Mouse (Mus musculus) right cerebral cortex, postnatal 10 days (tissue): Measurements from ENCODE around the gene Lmln.
A peak's percentile ranks its signal among the peaks of the same experiment; 100 is the strongest.
"Not testable (repeated sequence)": the region's sequence is repeated elsewhere in the genome, so short reads cannot be mapped to it uniquely, and the experiment has no call there.

Source experiments
- DNase-seq, 2 experiments: peaks; one replicate each; pipeline ENCODE4 v3.0.0; 2021; ENCODE audit warnings: low spot score in 2 of 2

Lmln gene

DNA sequence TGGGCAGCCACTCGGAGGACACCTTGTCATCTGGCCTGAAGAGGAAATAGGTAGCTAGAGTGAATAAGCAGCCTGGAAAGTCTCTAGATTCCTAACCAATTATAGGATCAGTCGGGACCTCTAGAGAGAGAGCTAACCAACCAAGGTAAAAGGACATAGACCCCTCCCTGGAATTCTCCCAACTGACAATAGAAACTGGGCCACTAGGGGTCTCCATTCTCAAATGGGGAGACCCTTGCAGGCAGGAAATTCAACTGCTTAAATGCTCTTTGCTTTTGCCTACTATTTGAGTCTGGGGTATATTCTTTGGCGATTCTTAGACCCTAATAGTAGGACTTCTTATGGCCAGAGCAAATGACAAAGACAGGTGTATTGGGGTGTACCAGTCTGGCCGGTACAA, 72.8 kb downstream of the Lmln start:
- no peak for DNase-seq

DNA sequence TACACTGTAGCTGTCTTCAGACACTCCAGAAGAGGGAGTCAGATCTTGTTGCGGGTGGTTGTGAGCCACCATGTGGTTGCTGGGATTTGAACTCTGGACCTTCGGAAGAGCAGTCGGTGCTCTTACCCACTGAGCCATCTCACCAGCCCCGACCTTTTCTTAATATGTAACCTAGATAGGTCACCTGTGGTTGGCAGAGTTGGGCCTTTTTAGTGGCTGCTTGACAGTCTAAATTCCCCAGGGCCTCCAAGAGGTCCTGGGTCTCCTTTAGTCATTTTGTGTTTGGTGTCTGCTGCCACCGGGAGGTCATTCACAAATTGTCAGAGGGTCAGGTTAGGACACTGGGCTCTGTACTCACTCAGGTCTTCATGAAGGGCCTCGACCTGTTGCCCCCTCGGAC, 76.7 kb downstream of the Lmln start:
- not testable (repeated sequence) for DNase-seq

GRCm38 (mm10) chr16:33141758-33142280, 79.5 kb downstream of the Lmln start:
- no peak for DNase-seq

DNA sequence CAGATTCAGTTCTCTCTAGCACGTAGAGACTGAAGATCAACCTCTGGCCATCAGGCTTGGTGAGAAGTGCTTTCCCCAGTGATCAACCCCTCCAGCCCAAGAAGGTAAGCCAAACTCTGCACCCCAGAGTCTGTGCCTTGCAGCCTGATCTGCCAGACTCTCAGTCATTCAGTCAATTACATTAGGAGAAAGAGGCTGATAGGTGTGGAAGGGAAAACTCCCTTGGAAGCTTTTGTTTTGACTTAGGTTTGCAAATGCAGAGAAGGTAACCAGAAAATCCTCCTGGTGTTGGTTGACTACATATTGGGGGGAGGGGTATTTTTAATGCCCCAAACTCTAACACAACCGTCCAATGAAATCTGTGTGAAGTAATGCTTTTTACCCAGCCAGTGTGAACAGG, 81.1 kb downstream of the Lmln start:
- DNase-seq: no peak

DNA sequence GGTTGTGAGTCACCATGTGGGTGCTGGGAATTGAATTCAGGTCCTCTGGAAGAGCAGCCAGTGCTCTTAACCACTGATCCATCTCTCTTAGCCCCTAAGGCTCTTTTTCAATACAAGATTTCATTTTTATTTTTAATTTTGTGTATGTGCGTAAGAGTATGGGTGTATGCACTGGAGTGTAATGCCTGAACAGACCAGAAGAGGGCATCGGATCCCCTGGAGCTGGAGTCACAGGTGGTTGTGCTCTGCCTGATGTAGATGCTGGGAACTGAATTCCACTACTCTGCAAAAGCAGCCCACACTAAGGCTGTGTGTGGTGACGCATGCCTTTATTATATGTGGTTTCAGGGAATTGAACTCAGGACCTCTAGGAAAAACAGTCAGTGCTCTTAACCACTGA, 83.9 kb downstream of the Lmln start:
- DNase-seq: no peak

GRCm38 (mm10) chr16:33148135-33148534, 85.8 kb downstream of the Lmln start:
- no peak for DNase-seq

DNA sequence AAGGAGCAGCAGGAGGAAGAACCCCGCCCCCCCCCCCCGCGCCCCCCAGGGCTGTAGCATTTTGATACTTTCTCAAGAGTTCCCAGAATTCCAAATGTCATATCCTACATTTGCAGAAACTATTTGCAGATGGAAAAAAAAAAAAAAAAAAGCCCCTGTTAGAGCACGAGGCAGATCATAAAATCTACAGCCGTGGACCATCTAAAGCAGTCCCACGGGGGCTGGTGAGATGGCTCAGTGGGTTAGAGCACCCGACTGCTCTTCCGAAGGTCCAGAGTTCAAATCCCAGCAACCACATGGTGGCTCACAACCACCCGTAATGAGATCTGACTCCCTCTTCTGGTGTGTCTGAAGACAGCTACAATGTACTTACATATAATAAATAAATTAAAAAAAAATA, 88.6 kb downstream of the Lmln start:
- DNase-seq: not testable (repeated sequence)

GRCm38 (mm10) chr16:33151558-33151957, 89.2 kb downstream of the Lmln start:
- DNase-seq: peak; percentile 75 to 90

DNA sequence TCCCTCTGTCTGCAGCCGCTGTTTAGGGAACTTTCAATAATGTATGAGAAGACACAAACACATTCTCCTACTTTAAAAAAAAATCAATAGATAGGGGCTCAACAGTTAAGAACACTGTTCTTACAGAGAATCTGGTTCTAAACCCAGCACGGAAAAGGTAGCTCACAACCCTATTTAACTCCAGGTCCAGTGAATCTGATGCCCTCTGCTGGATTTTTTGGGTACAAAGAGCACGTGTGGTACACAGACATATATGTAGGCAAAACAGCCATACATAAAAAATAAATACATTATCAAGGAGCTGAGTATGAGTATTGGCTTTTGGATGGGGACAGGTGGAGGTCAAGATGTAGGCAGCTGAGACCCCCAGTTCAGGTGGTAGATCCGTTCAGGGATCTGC, 92.7 kb downstream of the Lmln start:
- no peak for DNase-seq

GRCm38 (mm10) chr16:33158006-33158405, 95.7 kb downstream of the Lmln start:
- peak in 1 of 2 experiments; percentile 40 for DNase-seq

DNA sequence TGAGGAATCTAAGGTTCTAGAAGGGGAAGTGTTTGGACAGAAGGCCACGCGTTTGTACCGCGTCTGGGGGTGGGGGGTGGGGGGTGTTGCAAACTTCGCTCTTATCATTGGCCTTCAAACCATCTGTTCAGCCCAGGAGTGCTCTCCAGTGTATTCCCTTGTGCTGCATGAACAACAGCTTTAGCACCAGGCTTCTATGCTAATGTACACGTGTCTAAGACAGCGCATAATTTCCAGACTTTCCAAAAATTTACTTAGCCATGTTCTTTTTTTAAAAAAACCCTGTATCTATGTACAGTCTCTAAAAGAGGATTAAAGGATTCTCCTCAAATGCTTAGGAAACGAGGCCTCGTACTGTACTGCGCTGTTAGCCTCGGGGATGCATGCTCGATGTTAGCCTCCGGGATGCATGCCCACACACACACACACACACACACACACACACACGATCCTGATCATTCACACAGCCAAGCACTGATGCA, 96.3 kb downstream of the Lmln start:
- DNase-seq: peak; percentile 64 to 75

DNA sequence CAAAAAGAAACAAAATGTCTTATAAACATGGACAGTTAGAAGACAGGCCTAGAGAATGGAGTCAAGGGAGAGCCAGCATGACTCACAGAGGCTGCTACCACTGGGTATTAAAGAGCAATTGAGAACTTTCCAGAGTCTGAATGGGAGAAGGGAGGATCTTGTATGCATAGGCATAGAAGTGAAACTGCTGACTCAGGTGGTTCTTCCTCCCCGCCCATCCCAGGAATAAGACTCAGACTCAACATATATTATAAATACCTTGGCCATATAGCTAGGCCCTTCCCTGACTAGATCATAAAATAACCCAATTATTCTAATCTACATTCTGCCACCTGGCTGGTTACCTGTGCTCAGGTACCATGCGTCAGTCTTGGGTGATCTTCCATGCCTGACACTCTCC, 97.0 kb downstream of the Lmln start:
- DNase-seq: no peak

- no peak for DNase-seq
These were observed 101.2 kb downstream of the Lmln start for GRCm38 (mm10) chr16:33163330-33164090.

GRCm38 (mm10) chr16:33166284-33166683, 104.0 kb downstream of the Lmln start:
- DNase-seq: not testable (repeated sequence)

GRCm38 (mm10) chr16:33167537-33167936, 105.2 kb downstream of the Lmln start:
- DNase-seq: no peak

DNA sequence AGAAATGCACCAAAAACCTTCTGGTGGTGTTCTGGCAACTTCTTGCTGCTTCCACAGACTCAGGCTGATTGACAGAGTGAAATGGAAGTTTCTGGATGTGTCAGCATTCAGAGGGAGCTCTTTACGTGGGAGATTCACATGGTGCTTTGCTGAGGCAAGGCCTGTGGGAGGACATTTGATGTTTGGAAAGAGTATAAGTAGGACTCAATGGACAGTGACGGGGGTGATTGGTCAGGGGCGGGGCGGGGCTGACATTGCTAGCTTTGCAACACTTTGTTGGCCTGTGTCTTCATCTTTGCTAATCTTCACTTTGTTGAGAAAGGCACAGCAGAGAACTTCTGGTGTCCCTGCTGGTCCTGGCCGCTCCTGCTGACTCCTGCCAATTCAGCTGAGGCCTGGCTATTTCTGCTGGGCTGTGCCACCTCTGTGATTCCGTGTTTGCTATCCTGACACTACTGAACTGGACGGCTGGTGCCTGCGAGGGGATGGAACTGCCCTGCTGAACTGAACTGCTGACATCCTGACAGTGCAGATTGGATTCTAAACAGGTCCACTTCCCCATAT, 107.2 kb downstream of the Lmln start:
- DNase-seq: no peak

- no peak for DNase-seq
These were observed 108.6 kb downstream of the Lmln start for GRCm38 (mm10) chr16:33170716-33171587.

GRCm38 (mm10) chr16:33171800-33172199, 109.5 kb downstream of the Lmln start:
- no peak for DNase-seq

DNA sequence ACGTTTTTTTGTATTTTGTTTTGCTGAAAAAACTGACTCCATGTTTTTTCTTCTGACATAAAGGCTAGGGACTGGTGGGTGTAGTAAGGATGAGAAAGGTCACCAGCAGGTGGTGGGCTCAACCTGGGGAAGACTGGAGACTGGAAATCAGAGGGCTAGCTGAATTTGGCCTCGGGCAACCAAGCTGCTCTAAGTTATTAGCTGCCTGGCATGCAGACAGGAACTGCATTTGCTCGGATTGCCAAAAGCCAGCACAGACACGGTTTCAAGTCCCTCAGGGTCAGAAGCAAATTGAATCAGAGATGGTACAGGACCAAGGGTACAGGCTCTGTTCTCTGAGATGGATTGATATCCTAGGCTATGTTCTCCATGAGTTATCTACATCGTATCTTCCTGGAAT, 110.8 kb downstream of the Lmln start:
- no peak for DNase-seq

DNA sequence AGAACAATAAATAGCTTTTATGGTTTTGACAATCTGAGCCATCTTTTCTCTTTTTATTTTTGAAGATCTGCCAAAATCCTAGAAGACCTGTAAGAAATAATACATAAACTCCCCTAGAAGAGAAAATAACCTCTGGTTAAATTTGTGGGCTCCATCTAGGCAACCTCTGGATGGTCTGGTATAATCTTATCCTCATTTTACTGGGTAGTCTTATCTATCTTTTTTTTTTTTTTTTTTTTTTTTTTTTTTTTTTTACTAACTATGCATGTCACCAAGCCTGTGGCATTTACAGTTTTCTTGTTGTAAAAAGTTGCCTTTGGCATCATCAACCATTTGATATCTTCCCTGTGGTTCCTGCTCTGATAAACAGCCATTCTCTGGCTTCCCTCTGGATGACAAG, 112.4 kb downstream of the Lmln start:
- no peak for DNase-seq

DNA sequence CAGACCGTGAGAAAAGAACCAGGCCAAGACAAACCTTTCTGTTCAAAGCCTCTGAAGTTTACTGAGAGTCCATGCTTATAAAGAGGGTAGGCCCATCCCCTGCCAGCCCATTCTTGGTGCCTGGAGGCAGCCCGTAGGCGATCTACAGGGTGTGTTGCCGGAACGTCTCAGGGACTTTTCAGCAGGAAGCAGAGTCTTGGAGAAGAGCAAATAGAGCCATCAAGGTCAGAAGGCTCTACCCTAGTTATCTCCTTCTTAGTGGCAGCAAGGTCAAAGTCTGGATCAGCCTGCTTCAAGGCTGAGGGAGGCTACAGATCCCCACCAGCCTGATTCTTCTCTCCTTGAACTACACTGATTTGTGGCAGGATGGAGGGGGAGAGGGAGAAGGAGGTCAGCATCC, 114.5 kb downstream of the Lmln start:
- not testable (repeated sequence) for DNase-seq
